Mouse (Mus musculus): ENCODE measurements at regions not wholly inside any gene's neighbourhood (a gene's known extent, or its start where the extent isn't known, plus 50 kb on each side); places are given as distances from the start of the nearest gene placed in this dataset.

GRCm38 (mm10) chr10:68606848-68607247, 65.2 kb upstream of the Cabcoco1 start:
- DNase-seq (ENCODE audit: low read depth, low spot score): no peak

GRCm38 (mm10) chr10:68611906-68612305, 70.2 kb upstream of the Cabcoco1 start:
- no peak for DNase-seq (ENCODE audit: low read depth, low spot score)

- DNase-seq (ENCODE audit: low read depth, low spot score): no peak
Observed at GRCm38 (mm10) chr10:68612727-68613126, 71.0 kb upstream of the Cabcoco1 start.

- no peak for DNase-seq (ENCODE audit: low read depth, low spot score)
Observed at GRCm38 (mm10) chr10:68623786-68624185, 82.1 kb upstream of the Cabcoco1 start.

- peak; percentile 48 for DNase-seq (ENCODE audit: low read depth, low spot score)
Observed at GRCm38 (mm10) chr10:68625329-68625728, 83.6 kb upstream of the Cabcoco1 start.

GRCm38 (mm10) chr10:68625752-68626151, 84.1 kb upstream of the Cabcoco1 start:
- no peak for DNase-seq (ENCODE audit: low read depth, low spot score)

GRCm38 (mm10) chr10:68629486-68629885, 87.8 kb upstream of the Cabcoco1 start:
- DNase-seq (ENCODE audit: low read depth, low spot score): no peak

GRCm38 (mm10) chr10:68633180-68633579, 90.3 kb upstream of the Tmem26 start:
- no peak for DNase-seq (ENCODE audit: low read depth, low spot score)

GRCm38 (mm10) chr10:68652700-68653099, 70.7 kb upstream of the Tmem26 start:
- DNase-seq (ENCODE audit: low read depth, low spot score): no peak

- DNase-seq (ENCODE audit: low read depth, low spot score): no peak
Observed at GRCm38 (mm10) chr10:68655491-68655890, 68.0 kb upstream of the Tmem26 start.

GRCm38 (mm10) chr10:68666094-68666493, 57.4 kb upstream of the Tmem26 start:
- no peak for DNase-seq (ENCODE audit: low read depth, low spot score)

GRCm38 (mm10) chr10:68669330-68669729, 54.1 kb upstream of the Tmem26 start:
- DNase-seq (ENCODE audit: low read depth, low spot score): no peak

GRCm38 (mm10) chr10:68669992-68670391, 53.5 kb upstream of the Tmem26 start:
- DNase-seq (ENCODE audit: low read depth, low spot score): no peak

GRCm38 (mm10) chr10:68672291-68672690, 51.2 kb upstream of the Tmem26 start:
- peak; percentile 12 for DNase-seq (ENCODE audit: low read depth, low spot score)

GRCm38 (mm10) chr10:68673102-68673872, 50.2 kb upstream of the Tmem26 start:
- DNase-seq (ENCODE audit: low read depth, low spot score): no peak
